Mouse (Mus musculus) fibroblast of lung, adult 2 months (primary cell): Measurements from ENCODE around the gene Gstm5.
"Not testable (repeated sequence)": the region's sequence is repeated elsewhere in the genome, so short reads cannot be mapped to it uniquely, and the experiment has no call there.

Source experiments
- DNase-seq: peaks from one replicate; pipeline ENCODE4 v3.0.0-alpha.2; 2011; ENCODE audit warnings: low read depth

The Gstm5 gene

DNA sequence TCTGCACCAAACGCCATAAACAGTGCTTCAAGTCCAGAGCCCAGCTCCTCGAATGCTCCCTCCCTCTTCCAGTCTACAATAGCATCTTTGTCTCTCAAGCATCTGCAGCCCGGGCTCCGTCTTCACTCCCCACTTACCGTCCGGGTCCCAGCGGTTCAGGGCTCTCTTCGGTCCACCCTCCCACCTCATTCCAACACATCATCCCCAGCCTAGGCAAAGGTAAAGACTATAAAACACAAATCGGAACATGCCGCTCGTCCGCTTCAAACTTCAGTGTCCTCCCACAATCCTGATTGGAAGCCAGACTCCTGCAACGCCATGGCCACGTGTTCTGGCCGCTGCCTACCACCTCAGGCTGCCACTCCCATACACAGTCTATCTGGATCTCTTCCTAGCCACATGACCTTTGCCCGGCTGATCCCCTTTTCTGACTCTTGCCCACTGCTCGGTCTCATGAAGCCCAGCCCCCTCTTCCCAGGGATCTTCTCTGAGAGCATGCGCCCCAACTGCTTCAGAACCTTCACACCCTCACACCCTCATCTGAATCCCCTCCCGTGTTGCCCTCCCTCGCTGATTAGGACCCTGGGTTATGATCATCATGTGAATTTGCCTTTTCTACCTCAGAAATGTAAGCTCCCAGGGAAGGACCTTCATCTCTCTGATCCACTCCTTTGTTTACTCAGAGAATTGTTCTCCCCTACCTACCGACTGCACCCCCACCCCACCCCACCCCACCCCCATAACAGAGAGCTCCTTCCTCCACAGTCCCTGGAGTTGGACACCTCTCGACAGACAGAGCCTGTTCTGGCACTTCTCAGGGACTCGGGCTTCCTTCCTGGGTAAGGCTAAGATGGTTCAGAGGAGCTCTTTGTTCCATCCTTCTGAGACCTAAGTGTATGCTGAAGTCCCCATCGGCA lies 22.0 kb upstream of the Gstm5 start:
- no peak for DNase-seq

DNA sequence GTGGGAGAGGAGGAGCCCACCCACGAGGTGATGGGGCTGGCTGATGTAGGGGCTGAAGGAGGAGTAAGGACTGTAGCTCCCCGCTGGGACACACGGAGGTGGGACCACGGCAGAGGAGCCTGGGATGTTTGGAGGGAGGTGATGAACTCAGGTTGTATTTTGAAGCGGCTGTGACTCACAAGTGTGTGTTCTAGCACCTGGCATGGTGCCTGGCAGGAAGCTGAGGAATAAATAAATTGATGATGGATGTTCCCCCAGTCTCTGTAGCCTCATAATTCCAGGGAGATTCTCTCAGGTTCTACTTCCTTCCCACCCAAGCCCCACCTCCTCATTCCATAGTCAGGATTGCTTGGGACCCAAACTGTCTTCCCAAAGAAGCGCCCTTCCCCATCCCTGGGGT lies 20.4 kb upstream of the Gstm5 start:
- DNase-seq, result no peak

DNA sequence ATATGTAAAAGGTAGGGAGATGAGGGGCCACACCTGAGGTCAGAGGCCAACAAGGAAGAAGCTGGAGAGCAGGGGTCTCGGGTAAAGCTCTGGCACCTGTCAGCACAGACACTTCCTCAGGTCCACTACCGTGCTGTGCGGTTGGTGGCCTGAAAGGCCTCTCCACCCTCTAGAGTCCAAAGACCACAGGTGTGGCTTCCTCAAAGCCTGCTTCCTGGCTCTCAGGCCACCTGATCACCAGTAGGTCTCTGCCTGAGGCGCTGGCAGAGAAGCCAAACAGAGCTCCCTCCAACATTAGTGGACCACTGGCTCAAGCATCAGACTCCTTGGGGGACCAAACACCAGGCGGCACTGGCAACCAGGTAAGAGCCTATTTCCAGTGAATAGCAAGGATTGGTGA lies 18.6 kb upstream of the Gstm5 start, which contains the start of gene Eps8l3:
Eps8l3 (plus strand) TSS at position 225 of the 400 bp plus-strand sequence.
- no peak for DNase-seq

DNA sequence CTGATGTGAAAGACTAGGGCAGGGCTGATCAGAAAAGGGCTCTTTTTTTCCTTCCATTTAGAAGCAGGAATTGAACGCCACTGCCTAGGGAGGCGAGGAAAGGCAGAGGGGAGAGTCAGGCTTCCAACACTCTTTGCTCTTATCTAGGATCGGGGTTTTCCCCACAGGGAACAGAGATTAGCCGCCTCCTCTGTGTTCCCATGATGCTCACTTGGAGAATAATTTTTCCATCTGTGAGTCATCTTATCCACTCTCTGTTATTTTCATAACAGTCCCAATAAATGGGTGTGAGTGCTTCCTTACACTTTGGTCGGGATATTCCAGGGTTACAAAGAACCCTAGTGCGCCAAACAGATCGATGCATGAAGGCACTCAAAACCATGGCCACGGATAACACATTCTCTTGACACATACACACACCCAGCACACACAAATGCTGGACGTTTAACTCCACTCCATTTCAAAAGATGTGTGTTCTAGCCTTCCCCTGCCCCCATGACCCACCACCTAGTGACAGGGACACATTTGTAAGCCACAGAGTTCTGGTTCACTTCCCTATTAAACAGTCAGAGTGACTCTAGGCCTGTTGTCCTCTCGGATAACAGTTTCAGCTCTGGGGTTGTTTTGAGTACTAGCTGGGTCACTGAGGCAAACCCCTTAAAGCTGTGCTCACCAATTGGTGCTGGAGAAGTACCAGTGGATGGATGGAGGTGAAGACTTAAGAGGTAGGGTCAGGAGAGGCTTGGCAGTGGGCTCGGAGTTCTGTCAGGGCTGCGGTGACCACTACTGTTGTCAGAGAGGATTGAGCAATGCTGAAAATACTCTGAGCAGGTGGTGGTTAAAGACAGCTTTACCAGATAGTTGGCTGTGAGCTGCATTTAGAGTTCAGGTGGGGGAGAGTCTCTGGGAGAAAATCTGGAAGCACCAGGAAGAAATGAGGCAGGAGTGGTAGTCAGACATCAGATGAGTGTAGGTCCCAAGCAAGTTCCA lies 17.6 kb upstream of the Gstm5 start:
- DNase-seq, result no peak

DNA sequence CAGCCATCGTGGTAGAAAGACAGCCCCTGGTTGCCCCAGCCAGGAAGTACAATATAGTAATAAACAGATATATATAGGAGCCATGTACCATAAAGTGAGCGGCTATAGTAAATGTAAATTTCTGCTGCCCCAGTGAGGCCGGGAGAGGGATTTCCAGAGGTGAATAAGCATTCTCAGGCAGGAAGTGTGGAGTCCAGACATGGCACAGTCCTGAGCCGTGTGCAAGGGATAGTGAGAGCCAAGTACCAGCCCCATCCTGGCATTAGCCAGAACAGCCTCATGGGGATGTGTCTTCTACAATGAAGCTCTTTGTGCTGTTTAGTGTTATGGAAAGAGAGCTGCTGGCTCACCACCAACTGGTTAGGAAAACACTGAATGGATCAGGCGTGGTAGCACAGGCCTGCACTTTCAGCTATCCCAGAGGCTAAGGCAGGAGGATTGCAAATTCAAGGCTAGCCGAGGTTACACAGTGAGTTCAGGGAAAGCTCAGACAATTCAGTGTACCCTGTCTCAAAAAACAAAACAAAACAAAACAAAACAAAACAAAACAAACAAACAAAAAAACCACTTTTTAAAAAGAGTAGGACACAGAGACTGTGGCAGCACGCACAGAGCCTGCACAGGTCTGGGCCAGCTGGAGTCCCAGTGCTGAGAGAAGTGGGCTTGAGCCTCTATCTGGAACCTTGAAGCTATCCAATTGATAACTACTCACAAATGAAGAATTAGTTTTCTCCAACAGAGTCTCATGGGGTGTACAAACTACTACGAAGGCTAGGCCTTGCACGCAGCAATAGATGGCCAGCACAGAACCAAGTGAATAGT lies 7.7 kb upstream of the Gstm5 start:
- peak; percentile 94 for DNase-seq

DNA sequence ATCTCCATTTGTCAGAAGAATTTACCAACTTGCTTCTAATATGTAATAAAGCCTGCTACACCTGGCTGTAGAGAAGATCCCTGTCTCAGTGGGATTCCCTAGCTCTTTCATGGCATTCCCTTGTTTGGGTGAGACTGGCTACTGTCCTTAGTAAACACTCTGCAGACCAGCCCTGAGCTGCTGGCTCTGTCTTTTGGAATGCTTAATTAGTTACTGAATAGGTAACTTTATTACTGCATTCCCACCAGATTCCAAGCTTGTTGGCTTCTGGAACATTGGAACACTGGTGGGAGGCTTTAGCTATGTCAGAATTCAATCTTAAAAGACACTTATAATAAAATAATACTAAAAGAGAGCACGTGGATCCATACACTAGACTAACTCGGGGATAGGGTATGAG lies 6.4 kb upstream of the Gstm5 start:
- not testable (repeated sequence) for DNase-seq

DNA sequence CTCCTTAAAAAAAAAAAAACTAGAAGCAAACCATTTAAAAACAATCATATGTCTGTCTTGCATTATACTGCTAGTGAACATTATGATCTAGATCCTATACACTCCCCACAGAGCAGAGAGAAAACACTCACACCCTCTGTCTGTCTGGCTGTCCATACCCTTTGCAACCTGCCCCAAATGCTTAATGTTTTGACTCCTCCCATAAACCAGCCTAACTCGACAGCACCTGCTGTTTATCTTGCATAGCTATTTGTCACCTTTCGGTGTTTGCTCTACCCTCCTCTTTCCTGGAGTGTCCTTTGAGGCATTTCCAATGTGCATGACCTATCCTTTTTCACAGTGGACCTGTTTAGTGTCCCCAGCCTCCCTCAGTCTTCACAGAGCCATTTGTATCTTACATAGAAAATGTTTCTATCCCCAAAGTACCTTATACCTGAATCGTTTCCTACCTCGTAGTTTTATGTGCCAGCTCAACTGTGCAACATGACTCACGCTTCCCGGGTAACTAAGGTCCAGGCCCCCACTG lies 364 bp upstream of the Gstm5 start:
- no peak for DNase-seq

DNA sequence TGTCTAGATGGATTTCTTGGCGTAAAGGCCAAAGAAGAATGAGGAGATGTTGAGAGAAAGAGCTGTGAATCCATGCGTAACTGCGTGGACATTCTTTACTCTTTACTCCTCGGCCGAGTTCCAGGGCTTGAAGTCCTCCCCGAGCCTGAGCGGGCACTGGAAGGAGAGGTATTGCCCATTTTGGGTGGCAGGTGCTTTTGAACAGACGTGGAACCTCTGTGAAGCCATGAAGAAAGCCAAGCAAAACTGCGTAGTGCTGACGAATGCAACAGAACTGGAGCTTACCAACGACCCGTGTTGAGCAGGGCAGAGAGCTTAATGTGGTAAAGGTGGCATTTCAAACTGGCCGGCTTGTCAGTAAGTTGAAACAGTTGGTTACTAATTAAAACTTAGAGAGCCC lies 3.1 kb downstream of the Gstm5 start:
- no peak for DNase-seq

DNA sequence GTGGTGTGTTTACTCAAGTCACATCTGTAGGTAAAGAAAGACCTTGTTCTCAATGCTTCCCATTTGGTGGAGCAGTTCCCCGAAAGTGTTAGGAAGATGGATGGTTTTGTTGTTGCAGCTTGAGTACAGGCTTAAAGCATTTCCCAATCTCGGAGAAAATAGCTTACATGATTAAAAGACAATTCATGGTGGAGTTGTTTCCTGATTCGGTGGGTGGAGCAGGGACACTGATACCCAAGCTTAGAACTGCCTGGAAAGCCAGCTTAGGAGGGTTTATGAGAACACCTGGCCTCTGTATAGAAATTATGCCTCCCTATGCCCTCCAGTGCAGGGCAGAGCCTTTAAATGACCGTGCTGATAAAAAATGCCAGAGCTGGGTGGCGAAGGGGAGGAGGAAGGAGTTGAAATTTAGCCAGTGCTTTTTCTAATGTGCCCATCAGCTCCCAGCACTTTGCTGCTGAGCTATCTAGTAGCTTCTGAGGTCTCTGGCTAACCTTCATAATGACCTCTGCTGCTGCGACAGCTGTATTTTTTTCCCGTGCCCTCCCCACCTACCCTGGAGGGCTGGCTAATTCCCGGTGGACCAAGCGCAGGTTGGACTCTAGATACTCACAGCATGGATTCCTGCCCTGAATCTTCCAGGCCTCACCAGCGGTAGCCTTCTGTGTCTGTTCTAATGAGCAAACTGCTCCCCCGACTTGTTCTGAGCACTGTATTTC lies 5.5 kb downstream of the Gstm5 start:
- no peak for DNase-seq

DNA sequence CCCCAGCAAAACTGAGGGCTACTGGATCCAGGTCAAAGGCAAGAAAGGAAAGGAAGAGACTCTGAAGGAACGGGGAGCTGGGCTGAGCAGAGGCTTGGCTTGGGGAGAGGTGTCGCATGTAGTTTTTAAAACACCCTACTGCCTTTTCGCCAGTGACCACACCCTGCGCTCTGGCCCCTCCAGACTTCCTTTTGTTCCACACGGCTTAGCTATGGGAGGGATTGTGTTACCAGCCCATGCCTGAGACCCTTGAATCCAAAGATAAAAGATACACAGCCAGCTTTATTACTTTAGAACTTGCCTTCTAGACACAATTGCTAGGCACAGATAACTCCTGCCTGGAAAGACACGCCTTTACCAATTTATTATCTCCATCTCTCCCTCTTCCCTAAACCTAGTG lies 10.3 kb downstream of the Gstm5 start:
- DNase-seq, result no peak

DNA sequence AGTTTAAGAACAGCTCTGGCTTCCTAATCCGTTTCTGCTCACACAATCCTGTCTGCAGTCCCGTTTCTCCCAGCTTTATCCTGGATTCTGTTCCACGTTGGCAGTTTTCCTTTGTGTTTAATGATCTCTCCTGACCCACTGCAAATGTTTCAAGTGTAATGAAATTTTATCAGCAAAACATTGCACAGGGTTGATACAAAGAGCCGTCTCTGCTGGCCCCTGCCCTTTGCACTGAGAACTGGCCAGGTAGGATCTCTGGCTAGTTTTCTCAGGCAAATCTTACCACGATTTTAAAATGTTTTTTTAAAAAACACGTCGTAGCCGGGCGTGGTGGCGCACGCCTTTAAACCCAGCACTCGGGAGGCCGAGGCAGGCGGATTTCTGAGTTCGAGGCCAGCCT lies 21.1 kb downstream of the Gstm5 start:
- DNase-seq, result no peak

DNA sequence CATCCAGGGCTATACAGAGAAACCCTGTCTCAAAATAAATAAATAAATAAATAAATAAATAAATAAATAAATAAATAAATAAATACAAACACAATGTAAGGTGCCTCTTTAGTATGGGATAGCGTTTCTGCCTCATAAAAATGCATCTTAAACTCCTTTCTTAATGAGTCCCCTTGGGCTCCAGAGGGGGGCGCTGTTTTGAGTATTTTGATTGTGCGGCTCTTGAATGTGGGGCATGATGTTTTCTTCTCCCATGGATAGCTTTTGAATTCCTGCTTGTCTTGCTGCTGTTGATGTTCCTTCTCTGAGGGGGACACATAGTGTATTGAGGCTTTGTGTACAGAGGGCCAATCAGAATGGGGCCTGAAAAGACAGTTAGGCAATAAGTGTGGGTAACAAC lies 21.5 kb downstream of the Gstm5 start:
- DNase-seq, result no peak

DNA sequence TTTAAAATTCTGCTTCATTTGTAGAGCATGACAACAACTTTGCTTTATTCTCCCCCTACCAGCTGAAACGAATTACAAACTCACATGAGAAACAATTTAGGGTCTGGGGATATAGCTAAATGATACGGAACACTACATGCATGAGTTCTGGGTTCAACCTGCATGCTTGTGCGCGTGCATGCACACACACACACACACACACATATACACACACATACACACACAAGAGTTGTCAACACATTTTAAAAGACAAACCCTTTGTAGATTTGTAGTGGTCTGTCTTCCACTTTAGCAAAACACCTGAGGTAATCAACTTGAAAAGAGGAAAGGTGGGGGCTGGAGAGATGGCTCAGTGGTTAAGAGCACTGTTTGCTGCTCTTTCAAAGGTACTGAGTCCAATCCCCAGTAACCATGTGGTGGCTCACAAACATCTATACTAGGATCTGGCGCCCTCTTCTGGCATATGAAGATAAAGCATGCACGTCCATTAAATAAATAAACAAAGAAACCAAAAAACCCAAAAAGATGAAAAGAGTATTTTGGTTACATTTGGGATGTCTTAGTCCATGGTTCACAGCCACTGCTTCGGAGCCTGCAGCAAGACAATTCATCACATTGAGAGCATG lies 22.3 kb downstream of the Gstm5 start:
- DNase-seq, result peak; percentile 39

DNA sequence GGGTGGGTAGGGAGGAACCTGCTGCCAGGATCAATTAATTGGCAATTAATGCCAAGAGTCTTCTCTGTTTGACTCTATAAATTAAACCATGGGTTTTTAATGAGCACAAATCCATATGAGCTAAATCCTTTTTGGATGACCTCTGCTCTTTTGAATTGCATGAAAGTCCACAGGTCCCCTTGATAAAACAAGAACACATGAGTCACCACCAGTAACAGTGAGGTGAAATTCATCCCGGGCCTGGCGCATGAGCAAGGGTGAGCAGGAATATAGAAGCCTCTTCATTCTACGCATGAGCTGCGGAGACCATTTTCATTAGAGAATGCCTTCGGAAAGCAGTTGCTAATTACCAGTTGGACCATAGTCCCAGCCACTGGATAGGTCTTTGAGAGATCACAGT lies 24.7 kb downstream of the Gstm5 start:
- no peak for DNase-seq

DNA sequence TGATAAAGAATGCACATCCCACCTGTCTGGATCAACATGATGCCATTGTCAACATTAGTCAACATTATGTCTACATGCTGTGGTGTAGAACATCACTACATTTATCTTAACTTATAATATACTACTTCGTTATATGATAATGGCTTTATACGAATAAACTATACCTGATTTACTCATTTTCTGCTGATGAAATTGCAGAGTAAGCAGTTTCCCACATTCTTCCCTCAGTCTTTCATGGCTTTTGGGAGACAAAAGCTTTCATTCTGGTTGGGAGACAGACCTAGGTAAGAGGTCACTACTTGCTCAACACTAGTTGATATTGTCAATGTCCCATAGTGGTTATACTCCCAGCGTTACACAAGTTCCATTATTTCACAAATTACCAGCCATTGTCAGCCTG lies 29.7 kb downstream of the Gstm5 start:
- no peak for DNase-seq

DNA sequence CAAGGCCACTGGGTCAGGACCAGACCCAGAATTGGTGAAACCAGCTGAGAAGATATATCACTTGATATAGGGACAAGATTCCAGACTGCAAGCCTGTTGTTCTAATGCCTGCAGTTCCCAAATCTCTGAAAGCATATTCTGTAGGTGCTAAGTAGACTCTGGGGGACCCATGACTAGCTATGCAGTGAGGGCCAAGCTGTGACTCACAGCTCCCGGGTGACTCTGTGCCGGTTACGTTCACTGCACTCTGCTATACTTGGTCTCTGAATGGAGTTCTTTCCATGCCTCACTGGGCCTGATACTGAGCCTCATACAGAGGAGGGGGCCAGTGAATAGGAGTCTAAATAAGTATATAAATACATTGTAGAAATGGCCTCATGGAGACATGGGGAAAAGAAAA lies 32.2 kb downstream of the Gstm5 start:
- DNase-seq, result no peak

DNA sequence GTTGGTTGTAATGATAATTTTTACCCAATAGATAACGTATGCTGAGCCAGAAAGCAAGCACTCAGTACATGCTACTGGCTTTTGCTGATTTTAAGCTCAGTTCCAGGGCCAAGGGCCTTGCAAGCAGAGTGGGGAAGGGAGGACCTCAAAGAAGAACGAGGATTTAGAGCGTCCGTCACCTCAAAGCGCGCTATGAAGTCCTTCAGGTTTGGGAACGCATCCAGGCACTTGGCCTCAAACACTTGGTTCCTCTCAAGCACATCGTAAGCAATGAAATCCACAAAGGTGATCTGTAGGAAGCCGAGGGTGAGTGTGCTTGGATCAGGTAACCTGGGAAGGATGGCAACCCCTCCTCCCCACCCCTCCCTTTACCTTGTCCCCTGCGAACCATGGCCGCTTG lies 33.1 kb downstream of the Gstm5 start:
- DNase-seq, result no peak

DNA sequence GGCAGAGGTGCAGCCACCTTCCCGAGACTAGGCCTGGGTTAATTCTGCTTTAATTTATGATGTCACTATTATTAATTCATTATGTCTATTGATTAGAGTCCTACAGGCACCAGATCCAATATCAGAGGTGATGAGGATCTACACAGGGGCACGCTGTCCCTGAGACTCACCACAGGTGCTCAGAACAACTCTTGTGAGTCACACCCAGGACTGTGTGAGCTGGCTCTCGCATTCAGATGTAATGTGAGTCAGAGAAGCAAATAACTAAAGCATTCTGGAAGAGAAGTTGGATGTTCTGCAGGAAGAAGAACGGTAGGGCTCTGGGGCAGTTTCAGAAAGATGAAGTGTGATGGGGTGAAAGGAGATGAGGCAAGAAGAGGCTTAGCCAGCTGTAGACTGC lies 33.6 kb downstream of the Gstm5 start:
- no peak for DNase-seq

DNA sequence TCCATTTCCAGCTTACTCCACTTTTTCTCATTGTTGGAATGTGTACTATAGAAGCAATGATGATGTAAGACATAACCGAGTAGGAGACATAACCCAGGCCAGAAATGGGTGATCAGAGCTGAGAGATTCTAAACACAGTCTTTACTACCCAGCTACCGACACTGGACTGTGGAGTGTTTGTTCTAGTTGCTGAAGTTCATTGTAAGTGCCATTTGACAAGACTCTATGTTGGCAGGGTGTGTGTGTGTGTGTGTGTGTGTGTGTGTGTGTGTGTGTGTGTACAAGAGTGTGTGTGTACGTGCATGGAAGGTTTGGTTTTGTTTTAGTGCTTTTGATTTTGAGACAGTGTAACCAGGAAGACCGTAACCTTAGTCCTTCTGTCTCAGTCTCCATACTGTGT lies 34.1 kb downstream of the Gstm5 start:
- no peak for DNase-seq

DNA sequence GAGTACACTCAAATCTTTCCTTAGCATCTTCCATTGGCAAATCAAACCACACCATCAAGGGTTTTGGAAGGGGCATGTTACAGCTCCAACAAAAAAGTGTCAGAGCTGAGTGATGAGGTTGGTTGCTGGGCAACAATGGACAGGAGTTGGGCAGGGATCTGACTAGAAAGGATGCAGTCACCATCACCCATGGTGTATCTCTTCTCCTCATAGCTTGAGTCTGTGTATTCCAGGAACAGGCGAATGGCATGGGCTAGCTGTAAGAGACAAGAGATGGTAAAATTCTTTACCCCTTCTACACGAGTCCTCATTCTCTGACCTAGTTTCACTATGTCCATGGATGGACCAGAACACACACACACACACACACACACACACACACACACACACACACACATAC lies 35.5 kb downstream of the Gstm5 start:
- DNase-seq, result no peak

DNA sequence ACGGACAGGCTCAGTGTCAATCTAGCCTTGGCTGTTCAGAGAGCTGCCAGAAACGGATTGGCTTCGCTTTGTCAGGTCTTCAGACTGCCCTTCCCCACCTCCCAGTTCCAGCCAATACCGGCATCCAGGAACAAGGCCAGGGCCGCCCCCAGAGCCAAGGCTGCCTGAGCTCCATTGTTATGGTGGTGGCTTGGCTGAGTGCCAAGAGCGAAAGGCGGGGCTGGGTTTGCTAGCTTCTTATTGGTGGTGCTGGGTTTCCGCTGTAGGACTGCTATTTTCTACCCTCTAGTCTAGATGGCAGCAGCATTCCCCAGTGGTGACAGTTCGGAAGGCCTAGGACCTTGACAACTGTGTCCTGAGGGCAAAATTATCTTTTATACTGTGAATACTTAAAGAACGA lies 36.0 kb downstream of the Gstm5 start, which contains the start of gene Gstm7:
Gstm7 (minus strand) TSS at position 148 of the 400 bp plus-strand sequence.
- peak; percentile 61 for DNase-seq
